Mouse (Mus musculus) CH12F3 (cell line): Measurements from ENCODE around the gene Abhd15.
"Not testable (repeated sequence)": the region's sequence is repeated elsewhere in the genome, so short reads cannot be mapped to it uniquely, and the experiment has no call there.

Experiments used
- in situ Hi-C: fragments of 300-500 bp; cut with MboI; formaldehyde crosslinking; loops from 2 replicates; pipeline ENCODE4 v1.14.3; 2020; ENCODE audit warnings: low sequenced_read_pairs

Abhd15 gene

GRCm38 (mm10) chr11:77511336-77511735, 3.6 kb upstream of the Abhd15 start:
- in situ Hi-C loops, result no loop called here

GRCm38 (mm10) chr11:77512891-77513810, 1.8 kb upstream of the Abhd15 start:
- in situ Hi-C loops, result no loop called here

- in situ Hi-C loops, result no loop called here
Measured at GRCm38 (mm10) chr11:77513811-77514170, 1.1 kb upstream of the Abhd15 start.

GRCm38 (mm10) chr11:77514281-77514831, 565 bp upstream of the Abhd15 start:
- in situ Hi-C loops, result no loop called here

DNA sequence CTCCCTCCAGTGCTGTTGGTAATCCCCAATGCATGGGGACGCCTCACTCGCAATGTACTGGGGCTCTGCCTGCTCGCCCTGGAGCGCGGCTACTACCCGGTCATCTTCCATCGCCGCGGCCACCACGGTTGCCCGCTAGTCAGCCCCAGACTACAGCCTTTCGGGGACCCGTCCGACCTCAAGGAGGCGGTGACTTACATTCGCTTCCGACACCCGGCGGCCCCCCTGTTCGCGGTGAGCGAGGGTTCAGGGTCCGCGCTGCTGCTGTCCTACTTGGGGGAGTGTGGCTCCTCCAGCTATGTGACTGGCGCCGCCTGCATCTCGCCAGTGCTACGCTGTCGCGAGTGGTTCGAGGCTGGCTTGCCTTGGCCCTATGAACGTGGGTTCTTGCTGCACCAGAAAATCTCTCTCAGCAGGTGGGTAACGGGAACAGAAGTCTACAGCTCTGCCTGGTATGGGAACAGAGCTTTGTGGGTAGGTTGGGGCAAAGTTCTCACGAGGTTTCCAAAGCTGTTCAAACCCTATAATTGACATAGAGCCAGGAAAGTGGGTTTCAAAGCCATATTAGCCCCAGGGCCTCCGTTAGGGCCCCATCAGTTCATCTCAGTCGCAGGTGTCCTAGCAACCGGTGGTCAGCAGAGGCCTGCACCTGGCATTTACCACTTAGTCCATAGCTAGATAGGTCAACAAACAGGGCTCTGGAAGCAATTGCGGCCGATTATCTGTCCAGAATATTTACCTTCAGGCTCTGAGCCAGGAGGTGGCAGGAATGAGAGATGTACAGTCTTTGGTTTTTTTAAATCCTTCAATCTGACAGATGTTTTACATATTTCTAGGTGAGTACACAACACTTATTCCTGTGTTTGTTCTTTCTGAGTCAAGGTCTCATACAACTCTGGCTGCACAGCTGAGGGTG, 974 bp downstream of the Abhd15 start, which contains the start of gene Trp53i13:
TSS of gene Trp53i13 (minus strand) at position 344 of the 916 bp plus-strand sequence.
- in situ Hi-C loops, result no loop called here

DNA sequence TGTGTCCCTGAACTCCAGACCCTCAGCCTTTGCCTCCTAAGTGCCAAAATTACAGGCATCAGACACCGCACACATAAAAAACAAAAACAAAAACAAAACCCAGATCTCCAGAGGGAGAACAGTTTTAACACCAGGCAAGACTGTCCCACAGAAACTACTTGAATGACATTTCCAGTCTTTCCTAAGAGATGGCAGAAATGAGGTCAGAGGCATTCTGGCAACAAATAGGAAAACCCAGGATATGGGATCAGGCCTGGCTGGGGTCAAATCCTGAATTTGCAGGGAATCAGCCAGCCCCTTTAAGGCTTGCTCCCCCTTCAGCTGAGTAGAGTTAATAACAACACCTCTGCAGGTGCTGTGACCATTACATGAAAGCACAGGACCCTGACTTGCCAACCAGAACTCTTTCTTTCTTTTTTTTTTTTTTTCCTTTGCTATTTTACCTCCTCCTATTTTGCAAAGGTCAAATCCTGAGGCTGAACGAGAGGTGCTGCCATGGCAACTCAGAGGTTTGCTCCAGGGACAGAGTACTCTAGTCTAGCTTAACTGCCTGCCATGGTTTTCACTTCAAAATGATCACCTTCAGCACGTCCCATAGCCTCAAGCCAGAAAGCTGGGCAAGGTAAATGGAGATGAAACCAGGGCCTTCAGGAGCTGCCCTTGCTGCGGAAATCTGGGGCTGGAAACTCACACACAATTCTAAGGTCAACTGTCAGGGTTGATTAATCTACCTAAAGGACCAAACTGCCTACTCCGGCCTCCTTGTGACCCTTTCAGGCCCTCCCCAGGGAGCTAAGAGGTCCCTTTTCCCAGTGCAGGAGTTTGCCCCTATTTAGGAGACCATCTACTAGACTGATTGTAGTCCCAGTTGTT, 1.9 kb downstream of the Abhd15 start:
- in situ Hi-C loops, result no loop called here

DNA sequence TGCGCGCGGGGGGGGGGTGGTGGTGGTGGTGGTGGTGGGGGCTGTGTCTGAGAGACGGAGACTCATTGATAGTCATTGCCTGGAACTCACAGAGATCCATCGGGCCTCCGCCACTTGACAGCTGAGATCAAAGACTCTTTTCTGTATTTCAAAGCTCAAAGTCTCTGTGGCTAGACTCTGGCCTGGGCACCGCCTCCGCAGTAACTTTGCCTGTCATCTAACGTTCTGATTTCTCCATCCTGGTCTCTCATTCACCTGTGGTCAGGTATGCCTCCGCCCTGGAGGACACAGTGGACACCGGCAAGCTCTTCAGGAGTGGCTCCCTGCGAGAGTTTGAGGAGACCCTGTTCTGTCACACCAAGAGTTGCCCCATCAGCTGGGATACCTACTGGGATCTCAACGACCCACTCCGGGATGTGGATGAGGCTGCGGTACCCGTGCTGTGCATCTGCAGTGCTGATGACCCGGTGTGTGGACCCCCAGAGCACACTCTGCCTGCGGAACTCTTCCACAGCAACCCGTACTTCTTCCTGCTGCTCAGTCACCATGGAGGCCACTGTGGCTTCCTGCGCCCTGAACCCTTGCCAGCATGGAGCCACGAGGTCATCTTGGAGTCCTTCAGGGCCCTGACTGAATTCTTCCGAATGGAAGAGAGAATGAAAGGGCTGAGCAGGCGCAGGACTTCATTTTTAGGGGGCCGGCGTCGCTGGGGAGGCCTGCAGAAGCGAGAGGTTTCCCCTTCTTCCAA, 3.3 kb downstream of the Abhd15 start:
- in situ Hi-C loops, result no loop called here

DNA sequence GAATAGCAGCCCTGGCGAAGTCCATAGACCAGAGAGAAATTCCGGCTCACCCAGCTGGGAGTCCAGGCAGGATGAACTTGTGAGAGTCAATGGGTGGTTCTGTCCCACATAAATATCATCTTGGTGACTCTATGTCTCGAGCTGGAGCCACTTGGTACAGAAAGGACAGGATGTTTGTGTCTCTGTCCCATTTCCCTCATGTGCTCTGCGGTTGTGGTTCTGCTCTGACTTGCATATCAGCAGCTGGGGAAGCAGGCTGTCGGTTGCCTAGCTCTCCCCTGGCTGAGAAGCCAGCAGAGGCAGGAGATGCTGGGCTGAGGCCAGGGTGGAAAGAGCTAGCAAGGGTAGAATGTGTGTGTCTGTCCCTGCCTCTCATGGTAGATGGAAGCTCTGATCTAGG, 4.1 kb downstream of the Abhd15 start, which contains the start of gene Gm10392:
TSS of gene Gm10392 (minus strand) at position 156 of the 400 bp plus-strand sequence.
- in situ Hi-C loops, result no loop called here

DNA sequence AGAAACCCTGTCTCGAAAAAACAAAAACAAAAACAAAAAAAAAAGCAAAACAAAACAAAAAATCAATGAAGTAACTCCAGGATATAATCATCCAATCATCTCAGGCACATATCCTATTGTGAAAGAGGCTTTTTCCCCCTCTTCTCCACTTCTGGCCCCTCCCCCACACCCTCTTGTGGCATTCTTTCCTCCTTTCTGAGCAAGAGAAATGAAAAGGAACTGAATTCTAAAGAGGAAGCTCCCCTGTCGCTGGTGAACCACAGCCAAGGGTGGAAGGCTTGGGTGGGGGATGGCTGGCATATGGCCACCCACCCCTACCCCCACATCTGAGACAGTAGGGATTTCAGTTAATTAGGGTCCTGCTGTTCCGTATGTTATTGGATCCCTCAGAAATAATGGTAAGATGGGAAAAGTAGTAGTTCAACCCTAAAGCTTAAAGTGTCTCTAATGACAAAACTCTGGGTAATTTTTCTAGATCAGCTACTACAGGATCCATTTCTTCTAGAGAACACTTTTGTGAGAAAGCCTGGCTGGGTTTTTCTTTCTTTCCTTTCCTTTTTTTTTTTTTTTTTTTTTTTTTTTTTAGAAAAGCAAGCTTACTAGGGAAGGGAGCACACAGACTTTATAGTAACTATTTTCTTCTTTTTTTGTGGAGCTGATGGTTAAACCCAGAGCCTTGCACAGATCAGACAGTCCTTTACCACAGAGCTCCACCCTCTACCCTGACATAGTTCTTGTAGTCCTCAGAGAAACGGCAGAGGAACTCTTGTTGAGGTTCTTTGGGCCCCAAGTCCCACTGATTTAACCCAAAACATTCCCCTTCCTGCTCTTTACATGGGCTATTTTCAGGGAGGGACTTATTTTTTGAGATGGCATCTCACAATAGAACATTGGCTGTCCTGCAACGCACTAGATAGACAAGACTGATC, 5.9 kb downstream of the Abhd15 start:
- in situ Hi-C loops, result no loop called here

DNA sequence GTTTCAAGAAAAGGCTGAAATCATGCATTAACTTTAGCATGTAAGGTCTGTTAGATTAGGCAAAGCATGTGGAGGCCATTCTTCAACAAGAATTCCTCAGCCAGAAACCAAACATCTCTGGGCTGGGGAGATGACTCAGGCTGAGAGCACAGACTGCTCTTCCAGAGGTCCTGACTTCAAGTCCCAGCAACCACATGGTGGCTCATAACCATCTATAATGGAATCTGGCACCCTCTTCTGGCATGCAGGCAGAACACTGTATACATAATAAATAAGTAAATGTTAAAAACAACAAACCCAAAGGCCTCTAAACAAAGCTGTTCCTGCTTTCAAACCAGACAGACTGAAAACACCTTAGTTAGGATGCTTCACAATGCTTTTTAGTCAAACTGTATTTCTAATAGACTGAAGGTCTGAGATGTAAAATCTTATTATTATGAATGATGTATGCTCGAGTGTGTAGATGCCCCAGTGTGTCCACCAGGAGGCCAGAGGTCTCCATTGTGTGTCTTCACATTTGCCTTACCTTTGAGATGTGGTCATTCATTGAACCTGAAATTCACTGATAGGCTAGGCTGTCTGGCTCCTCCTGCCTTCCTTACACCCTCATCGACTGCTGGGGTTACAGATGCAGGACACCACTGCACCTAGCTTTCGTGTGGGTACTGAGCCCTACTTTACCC, 11.0 kb downstream of the Abhd15 start:
- in situ Hi-C loops, result no loop called here

- in situ Hi-C loops, result not testable (repeated sequence)
Measured at GRCm38 (mm10) chr11:77528420-77528819, 13.5 kb downstream of the Abhd15 start.

- in situ Hi-C loops, result no loop called here
Measured at GRCm38 (mm10) chr11:77529644-77530043, 14.7 kb downstream of the Abhd15 start.

GRCm38 (mm10) chr11:77530862-77531261, 15.9 kb downstream of the Abhd15 start:
- in situ Hi-C loops, result no loop called here

DNA sequence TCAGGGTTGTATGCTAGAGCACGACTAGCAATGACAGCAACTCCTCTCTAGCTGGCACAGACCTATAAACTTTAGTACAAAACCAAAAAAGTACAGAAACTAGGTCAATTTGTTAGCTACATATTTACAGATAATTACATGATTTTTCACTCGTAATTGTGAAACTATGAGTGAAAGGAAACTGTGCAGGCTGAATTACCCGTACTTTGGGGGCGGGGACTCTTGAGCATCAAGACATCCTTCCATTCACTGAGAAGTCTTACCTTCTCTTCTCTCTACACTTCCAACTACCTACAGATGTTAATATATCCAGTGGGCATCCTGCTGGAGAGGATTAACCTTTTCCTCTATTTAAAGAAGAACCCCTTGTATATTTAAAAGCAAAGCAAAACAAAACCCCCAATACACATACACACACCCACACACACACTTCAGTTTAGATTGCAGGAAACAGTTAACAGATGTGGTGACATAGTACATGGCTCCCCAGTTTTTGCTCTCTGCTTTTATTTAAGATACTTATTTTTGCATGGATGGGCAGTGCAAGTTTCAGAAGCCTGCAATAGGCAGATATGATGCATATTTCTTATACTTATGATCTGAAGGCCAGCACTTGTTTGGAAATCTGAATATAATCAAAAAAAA, 17.4 kb downstream of the Abhd15 start:
- in situ Hi-C loops, result no loop called here

DNA sequence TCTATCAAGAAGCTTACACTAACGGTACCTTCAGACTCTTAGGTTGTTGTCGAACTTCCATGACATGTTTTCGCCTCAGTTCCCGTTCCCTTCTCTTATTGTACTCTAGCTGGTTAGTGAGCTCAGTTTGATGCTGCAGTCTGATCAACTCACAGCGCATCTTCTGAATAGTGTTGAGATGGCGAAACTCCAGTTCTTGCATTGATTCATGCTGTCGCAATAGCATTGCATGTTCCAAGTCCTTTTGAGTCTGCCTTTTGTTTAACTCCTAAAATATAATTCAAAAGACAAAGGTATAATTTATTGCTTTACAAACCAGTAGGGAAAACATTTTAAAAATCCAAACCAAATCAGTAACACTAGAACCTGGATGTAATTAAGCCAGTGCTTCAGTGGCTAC, 30.3 kb downstream of the Abhd15 start:
- in situ Hi-C loops, result no loop called here

DNA sequence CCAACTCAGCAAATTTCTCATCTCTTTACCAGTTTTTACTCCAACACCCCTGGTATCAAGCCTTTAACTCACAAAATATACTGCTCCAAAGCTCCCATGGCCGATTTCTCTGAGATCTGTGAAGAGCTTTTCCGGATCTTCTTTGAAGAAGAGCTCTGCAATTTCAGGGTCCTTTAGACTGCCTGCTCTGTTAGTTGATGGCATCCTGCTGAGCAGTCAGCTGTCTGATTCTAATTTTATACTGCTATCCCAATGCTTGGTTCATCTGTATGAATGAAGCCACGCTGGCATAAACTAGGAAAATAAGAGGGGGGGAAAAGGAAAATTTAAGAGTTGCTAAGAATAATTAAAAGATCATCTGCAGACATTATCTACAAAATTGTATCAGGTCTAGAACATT, 70.3 kb downstream of the Abhd15 start:
- in situ Hi-C loops, result no loop called here
